Mouse (Mus musculus) mature B cell (primary cell): ENCODE results near the gene Fto.

Experiments used
- in situ Hi-C: fragments of 300-500 bp; cut with MboI; formaldehyde crosslinking; loops from 2 replicates; pipeline ENCODE4 v1.14.3; 2019

Gene Fto

GRCm38 (mm10) chr8:91312835-91313832 lies at the start of gene Fto, which contains the start of gene Rpgrip1l:
Fto (plus strand) TSS chr8:91313525.
Rpgrip1l (minus strand) TSS chr8:91313262.
- in situ Hi-C loops = no loop called here

- in situ Hi-C loops = no loop called here
Observed at GRCm38 (mm10) chr8:91263939-91264338, 49.4 kb upstream of the Fto start.

- in situ Hi-C loops = no loop called here
Observed at GRCm38 (mm10) chr8:91264564-91264963, 48.8 kb upstream of the Fto start.

GRCm38 (mm10) chr8:91269374-91269958 lies 43.9 kb upstream of the Fto start:
- in situ Hi-C loops = no loop called here

GRCm38 (mm10) chr8:91273493-91273892 lies 39.8 kb upstream of the Fto start:
- in situ Hi-C loops = no loop called here

GRCm38 (mm10) chr8:91276337-91276736 lies 37.0 kb upstream of the Fto start:
- in situ Hi-C loops = no loop called here

GRCm38 (mm10) chr8:91278060-91278459 lies 35.3 kb upstream of the Fto start:
- in situ Hi-C loops = no loop called here

- in situ Hi-C loops = no loop called here
Observed at GRCm38 (mm10) chr8:91280467-91281212, 32.7 kb upstream of the Fto start.

GRCm38 (mm10) chr8:91281545-91281944 lies 31.8 kb upstream of the Fto start:
- in situ Hi-C loops = no loop called here

GRCm38 (mm10) chr8:91282655-91283054 lies 30.7 kb upstream of the Fto start:
- in situ Hi-C loops = no loop called here

- in situ Hi-C loops = no loop called here
Observed at GRCm38 (mm10) chr8:91283815-91284214, 29.5 kb upstream of the Fto start.

- in situ Hi-C loops = no loop called here
Observed at GRCm38 (mm10) chr8:91286237-91286636, 27.1 kb upstream of the Fto start.

- in situ Hi-C loops = no loop called here
Observed at GRCm38 (mm10) chr8:91290576-91290975, 22.7 kb upstream of the Fto start.

- in situ Hi-C loops = no loop called here
Observed at GRCm38 (mm10) chr8:91295786-91296185, 17.5 kb upstream of the Fto start.

- in situ Hi-C loops = no loop called here
Observed at GRCm38 (mm10) chr8:91298672-91299071, 14.7 kb upstream of the Fto start.

GRCm38 (mm10) chr8:91304481-91305386 lies 8.6 kb upstream of the Fto start:
- in situ Hi-C loops = no loop called here

GRCm38 (mm10) chr8:91312342-91312741 lies 983 bp upstream of the Fto start:
- in situ Hi-C loops = no loop called here

GRCm38 (mm10) chr8:91317567-91318227 lies 4.4 kb downstream of the Fto start:
- in situ Hi-C loops = no loop called here

- in situ Hi-C loops = no loop called here
Observed at GRCm38 (mm10) chr8:91318938-91319729, 5.8 kb downstream of the Fto start.

GRCm38 (mm10) chr8:91323511-91323910 lies 10.2 kb downstream of the Fto start:
- in situ Hi-C loops = no loop called here
